Mouse (Mus musculus): Measurements from ENCODE around the gene Pigk. TPM values are rescaled to one million over a fixed set of nuclear protein-coding genes. Genes with fewer than 3 reads are reported as not detected.

The Pigk gene
- polyA plus RNA-seq, 1 experiment = 38.6 TPM

- Histone ChIP-seq H3K27ac (ENCODE audit: insufficient read depth, low read depth, low read length) (no peak overlapping the region), H3K4me1 (ENCODE audit: control insufficient read depth, insufficient read depth, low read length) (no peaks in the 10 kb centered on the region), H3K4me3 (ENCODE audit: insufficient read depth, low read length) (no peak overlapping the region)
- no peak for TF ChIP-seq CTCF (IDR thresholded peaks at IDR 0.05; ENCODE audit: low read depth, low read length)
- TF ChIP-seq POLR2A (IDR thresholded peaks at IDR 0.05; ENCODE audit: borderline replicate concordance, low read depth, low read length) = no peak
These were observed 238.0 kb downstream of the Pigk start for GRCm38 (mm10) chr3:152951634-152952545.

- Histone ChIP-seq H3K4me1 (ENCODE audit: control insufficient read depth, insufficient read depth, low read length) (no peaks in the 10 kb centered on the region), H3K27ac (ENCODE audit: insufficient read depth, low read depth, low read length) (no peak overlapping the region), H3K4me3 (ENCODE audit: insufficient read depth, low read length) (no peak overlapping the region)
- no peak for TF ChIP-seq CTCF (IDR thresholded peaks at IDR 0.05; ENCODE audit: low read depth, low read length)
- no peak for TF ChIP-seq POLR2A (IDR thresholded peaks at IDR 0.05; ENCODE audit: borderline replicate concordance, low read depth, low read length)
These were observed 242.1 kb downstream of the Pigk start for GRCm38 (mm10) chr3:152956038-152956437.

DNA sequence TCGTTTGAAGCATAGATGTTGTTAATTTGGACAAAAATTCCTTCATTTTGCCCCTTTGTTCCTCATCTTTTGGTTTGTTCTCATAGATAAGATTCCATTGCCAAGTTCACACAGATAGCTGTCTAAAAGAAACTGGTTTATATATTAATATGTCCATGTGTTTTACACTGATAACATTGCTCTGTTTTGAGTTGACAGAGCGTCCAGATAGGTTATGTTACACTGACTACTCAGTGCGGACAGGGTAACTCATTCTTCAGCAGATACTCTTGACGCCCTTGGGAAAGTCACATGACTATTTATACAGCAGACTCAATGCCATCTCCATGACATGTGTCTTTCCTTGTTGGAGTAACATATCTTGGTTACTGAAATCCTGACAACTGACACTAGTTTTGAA lies 242.9 kb downstream of the Pigk start:
- TF ChIP-seq POLR2A (IDR thresholded peaks at IDR 0.05; ENCODE audit: borderline replicate concordance, low read depth, low read length) (no peak), CTCF (IDR thresholded peaks at IDR 0.05; ENCODE audit: low read depth, low read length) (no peak)
- Histone ChIP-seq H3K4me3 (ENCODE audit: insufficient read depth, low read length) (no peak overlapping the region), H3K4me1 (ENCODE audit: control insufficient read depth, insufficient read depth, low read length) (no peaks in the 10 kb centered on the region), H3K27ac (ENCODE audit: insufficient read depth, low read depth, low read length) (no peak overlapping the region)

GRCm38 (mm10) chr3:152958358-152959150 lies 244.7 kb downstream of the Pigk start:
- no peaks in the 10 kb centered on the region for H3K4me1 ChIP-seq (ENCODE audit: control insufficient read depth, insufficient read depth, low read length)
- no peak overlapping the region for H3K27ac ChIP-seq (ENCODE audit: insufficient read depth, low read depth, low read length)
- H3K4me3 ChIP-seq (ENCODE audit: insufficient read depth, low read length) = no peak overlapping the region
- no peak for TF ChIP-seq POLR2A (IDR thresholded peaks at IDR 0.05; ENCODE audit: borderline replicate concordance, low read depth, low read length)
- TF ChIP-seq CTCF (IDR thresholded peaks at IDR 0.05; ENCODE audit: low read depth, low read length) = no peak

- H3K4me1 ChIP-seq (ENCODE audit: control insufficient read depth, insufficient read depth, low read length) = no peaks in the 10 kb centered on the region
- TF ChIP-seq CTCF (IDR thresholded peaks at IDR 0.05; ENCODE audit: low read depth, low read length) (no peak), POLR2A (IDR thresholded peaks at IDR 0.05; ENCODE audit: borderline replicate concordance, low read depth, low read length) (no peak)
- H3K4me3 ChIP-seq (ENCODE audit: insufficient read depth, low read length) = no peak overlapping the region
- no peak overlapping the region for H3K27ac ChIP-seq (ENCODE audit: insufficient read depth, low read depth, low read length)
These were observed 248.0 kb downstream of the Pigk start for GRCm38 (mm10) chr3:152961855-152962376.

- no peak for TF ChIP-seq CTCF (IDR thresholded peaks at IDR 0.05; ENCODE audit: low read depth, low read length)
- no peak for TF ChIP-seq POLR2A (IDR thresholded peaks at IDR 0.05; ENCODE audit: borderline replicate concordance, low read depth, low read length)
- H3K4me1 ChIP-seq (ENCODE audit: control insufficient read depth, insufficient read depth, low read length) = no peaks in the 10 kb centered on the region
- no peak overlapping the region for H3K27ac ChIP-seq (ENCODE audit: insufficient read depth, low read depth, low read length)
- H3K4me3 ChIP-seq (ENCODE audit: insufficient read depth, low read length) = no peak overlapping the region
These were observed 256.0 kb downstream of the Pigk start for GRCm38 (mm10) chr3:152969774-152970347.

GRCm38 (mm10) chr3:152971373-152971772 lies 257.5 kb downstream of the Pigk start:
- Histone ChIP-seq H3K27ac (ENCODE audit: insufficient read depth, low read depth, low read length) (no peak overlapping the region), H3K4me1 (ENCODE audit: control insufficient read depth, insufficient read depth, low read length) (no peaks in the 10 kb centered on the region), H3K4me3 (ENCODE audit: insufficient read depth, low read length) (no peak overlapping the region)
- no peak for TF ChIP-seq POLR2A (IDR thresholded peaks at IDR 0.05; ENCODE audit: borderline replicate concordance, low read depth, low read length)
- no peak for TF ChIP-seq CTCF (IDR thresholded peaks at IDR 0.05; ENCODE audit: low read depth, low read length)

DNA sequence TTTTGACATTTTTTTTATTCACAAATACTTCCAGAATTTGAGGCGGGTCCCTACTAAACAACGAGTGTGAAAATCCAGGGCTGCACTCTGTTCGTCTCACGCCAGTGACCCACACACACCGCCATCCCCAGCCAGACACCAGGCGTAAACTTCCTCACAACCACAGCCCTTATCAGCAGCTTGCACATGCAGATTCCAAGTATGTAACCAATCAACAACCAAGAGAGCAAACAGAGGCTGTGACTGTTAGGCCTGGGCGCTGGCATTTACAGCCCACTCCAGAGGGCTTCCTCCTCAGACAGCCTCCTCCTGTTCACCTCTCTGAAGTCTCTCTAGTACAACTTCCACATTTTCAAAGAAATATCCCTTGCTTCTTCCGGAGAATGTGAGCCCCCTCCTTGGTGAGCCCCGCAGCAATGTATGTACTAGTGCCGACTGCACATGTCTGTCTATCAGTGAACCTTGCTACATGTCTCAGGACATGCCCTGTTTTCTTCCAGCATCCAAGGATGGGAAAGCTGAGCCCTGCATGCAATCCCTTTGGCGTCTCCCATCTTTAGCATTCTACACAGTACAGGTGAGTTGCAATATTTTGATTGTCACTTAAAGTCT lies 265.7 kb downstream of the Pigk start:
- TF ChIP-seq CTCF (IDR thresholded peaks at IDR 0.05; ENCODE audit: low read depth, low read length) (no peak), POLR2A (IDR thresholded peaks at IDR 0.05; ENCODE audit: borderline replicate concordance, low read depth, low read length) (no peak)
- no peaks in the 10 kb centered on the region for H3K4me1 ChIP-seq (ENCODE audit: control insufficient read depth, insufficient read depth, low read length)
- no peak overlapping the region for H3K4me3 ChIP-seq (ENCODE audit: insufficient read depth, low read length)

DNA sequence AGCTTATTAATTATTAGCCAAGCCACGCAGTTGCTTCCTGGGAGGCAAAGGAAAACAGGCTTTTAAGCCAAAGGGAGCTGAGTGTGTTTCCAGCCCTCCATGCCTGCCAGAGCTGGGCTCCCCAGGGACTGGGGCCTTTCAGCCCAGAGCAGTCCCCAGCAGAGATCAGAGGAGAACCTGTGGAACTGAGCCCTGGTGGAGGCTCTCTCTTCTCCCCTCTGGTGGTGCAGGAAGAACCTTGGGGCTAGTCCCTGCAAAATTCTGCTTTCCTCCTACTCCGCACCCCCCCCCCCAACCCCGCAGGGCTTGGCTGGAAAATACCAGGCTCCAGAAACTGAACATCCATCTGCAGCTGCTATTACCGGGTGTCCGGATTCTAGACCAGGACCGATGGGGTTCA lies 266.5 kb downstream of the Pigk start:
- no peak for TF ChIP-seq POLR2A (IDR thresholded peaks at IDR 0.05; ENCODE audit: borderline replicate concordance, low read depth, low read length)
- no peak for TF ChIP-seq CTCF (IDR thresholded peaks at IDR 0.05; ENCODE audit: low read depth, low read length)
- H3K27ac ChIP-seq (ENCODE audit: insufficient read depth, low read depth, low read length) = no peak overlapping the region
- no peaks in the 10 kb centered on the region for H3K4me1 ChIP-seq (ENCODE audit: control insufficient read depth, insufficient read depth, low read length)
- H3K4me3 ChIP-seq (ENCODE audit: insufficient read depth, low read length) = no peak overlapping the region

More for the DNA sequence above, 265.7 kb downstream of the Pigk start:
- H3K27ac ChIP-seq (ENCODE audit: insufficient read depth, low read depth, low read length) = no peak overlapping the region

All from bone marrow macrophage, adult 2 months (primary cell).